Mouse (Mus musculus): ENCODE measurements at regions not wholly inside any gene's neighbourhood (a gene's known extent, or its start where the extent isn't known, plus 50 kb on each side); places are given as distances from the start of the nearest gene placed in this dataset.
"Not testable (repeated sequence)": the region's sequence is repeated elsewhere in the genome, so short reads cannot be mapped to it uniquely, and the experiment has no call there.

DNA sequence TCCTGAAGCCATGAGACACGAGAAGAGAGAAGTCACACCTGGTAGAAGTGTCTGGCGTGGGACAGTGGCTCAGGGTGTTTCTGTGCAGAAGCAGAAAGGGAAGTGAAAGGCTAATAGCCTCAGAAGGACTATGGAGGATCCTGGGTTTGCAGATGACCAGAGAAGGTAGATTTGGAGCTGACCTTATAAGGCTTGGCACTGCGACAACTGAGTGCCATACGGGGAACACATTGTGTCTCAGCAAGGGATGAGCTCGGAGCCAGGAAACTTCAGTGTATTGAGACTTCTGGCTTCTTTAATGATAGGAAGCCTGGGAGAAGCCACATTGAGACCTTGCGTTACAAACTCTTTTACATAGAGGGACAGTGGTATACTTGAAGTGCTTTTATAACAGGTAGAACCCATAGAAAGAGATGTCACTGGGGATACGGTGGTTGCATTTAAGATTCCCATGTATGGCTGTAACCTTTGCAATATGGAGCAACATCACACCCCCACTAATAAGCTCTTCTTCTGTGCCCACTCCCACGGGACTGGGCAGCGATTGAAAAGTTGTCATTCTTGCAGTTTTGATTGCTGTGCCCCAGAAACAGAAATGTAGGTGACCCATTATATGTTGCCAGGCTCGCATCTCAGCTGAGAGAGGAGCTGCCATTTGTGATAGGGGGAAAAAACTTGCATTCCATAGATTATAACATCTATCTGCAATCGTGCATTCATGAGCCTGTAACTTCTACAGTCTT lies 61.8 kb upstream of the Dync1i1 start:
- H3K36me3 ChIP-seq = no peaks in the 10 kb centered on the region
- H3K9me3 ChIP-seq = no peaks in the 10 kb centered on the region
- WGBS = 86% methylated on average over 11 of the region's 11 CpGs
- H3K27ac ChIP-seq = no peak overlapping the region
- no peaks in the 10 kb centered on the region for H3K27me3 ChIP-seq
- H3K9ac ChIP-seq = no peak overlapping the region
- H3K4me1 ChIP-seq = no peaks in the 10 kb centered on the region
- no peak for ATAC-seq (ENCODE audit: insufficient number of reproducible peaks, insufficient read depth, low FRiP score, low TSS enrichment, low read depth)
- no peak overlapping the region for H3K4me2 ChIP-seq
- H3K4me3 ChIP-seq = no peak overlapping the region

DNA sequence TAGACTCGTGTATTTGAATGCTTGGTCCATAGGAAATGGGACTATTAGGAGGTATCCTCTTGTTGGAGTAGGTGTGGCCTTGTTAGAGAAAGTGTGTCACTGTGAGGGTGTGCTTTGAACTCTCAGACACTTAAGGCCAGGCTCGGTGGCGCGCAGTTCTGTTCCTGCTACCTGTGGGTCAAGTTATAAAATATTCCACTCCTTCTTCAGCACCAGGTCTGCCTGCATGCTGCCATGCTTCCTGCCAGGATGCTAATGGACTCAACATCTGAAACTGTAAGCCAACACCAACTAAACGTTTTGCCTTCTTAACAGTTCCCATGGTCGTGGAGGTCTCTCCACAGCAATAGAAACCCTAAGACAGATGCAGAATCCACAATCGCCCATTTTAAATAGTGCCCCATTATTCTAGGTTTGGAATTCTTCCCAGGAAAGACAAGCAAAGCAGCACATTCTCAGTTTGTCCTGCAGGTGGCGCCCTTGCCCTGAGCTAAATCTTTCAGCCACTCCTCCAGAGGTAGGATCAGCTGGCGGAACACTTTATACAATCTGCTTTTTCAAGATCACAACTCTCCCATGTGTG lies 80.2 kb upstream of the Dync1i1 start:
- Histone ChIP-seq H3K36me3 (no peaks in the 10 kb centered on the region), H3K9ac (no peak overlapping the region), H3K27me3 (0 out of 2 replicates have a peak, but pooled peaks cover 5% of the 10 kb centered on the region), H3K27ac (no peak overlapping the region), H3K4me2 (no peak overlapping the region), H3K4me1 (no peaks in the 10 kb centered on the region), H3K4me3 (no peak overlapping the region), H3K9me3 (no peaks in the 10 kb centered on the region)
- WGBS = 26% methylated on average over 9 of the region's 9 CpGs
- ATAC-seq (ENCODE audit: insufficient number of reproducible peaks, insufficient read depth, low FRiP score, low TSS enrichment, low read depth) = no peak

DNA sequence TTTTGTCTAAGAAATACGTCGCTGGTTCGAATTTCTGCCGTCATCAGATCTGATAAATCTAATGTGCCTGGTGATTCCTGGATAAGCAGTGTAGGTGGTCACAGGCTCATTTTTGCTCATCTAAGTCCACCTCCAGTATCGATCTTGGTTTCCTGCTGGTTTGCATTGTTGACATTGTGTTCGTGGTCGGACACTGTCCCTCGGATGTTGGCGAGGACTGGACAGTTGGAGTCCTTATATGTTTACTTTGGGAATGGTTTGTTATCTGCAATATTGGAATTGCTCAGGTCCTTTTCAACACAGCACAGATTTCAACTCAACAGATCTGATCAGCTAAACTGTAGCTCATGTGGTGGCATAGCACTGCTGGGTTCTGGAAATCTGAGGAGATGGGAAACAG lies 91.2 kb upstream of the Dync1i1 start:
- Histone ChIP-seq H3K27me3 (no peaks in the 10 kb centered on the region), H3K36me3 (no peaks in the 10 kb centered on the region), H3K4me3 (no peak overlapping the region), H3K9me3 (no peaks in the 10 kb centered on the region), H3K9ac (no peak overlapping the region), H3K27ac (no peak overlapping the region), H3K4me2 (no peak overlapping the region), H3K4me1 (no peaks in the 10 kb centered on the region)
- WGBS = 79% methylated on average over 9 of the region's 9 CpGs
- ATAC-seq (ENCODE audit: insufficient number of reproducible peaks, insufficient read depth, low FRiP score, low TSS enrichment, low read depth) = no peak

DNA sequence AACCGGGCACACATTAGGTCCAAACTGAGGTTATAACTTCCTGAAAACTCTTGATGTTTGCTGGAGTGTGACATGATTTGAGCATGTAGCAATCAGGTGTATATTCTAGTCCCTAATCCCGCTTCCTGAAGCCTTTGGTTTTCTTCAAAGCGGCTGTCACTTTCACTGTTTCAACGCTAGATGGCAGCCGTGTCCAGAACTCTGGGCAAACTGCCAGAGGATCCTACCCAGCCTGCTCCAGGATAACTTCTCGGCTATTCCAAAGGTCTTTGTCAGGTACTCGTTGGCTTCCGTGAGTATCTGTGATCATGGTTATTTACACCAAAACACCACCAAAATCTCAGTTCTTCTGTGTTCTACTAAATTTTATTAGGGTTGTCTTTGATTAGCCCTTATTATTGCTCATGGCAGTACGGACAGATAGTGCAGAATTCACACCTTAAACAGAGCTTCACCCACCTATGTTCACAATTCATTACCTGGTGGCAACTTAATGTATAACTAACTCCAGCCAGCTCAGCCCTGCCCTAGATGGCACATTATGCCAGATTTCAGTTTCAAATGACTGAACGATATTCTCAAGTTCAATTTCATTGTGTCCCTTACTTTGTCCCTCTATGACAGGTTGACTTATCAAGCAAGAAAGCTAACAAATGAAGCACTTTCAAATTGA lies 92.3 kb upstream of the Dync1i1 start:
- Histone ChIP-seq H3K36me3 (no peaks in the 10 kb centered on the region), H3K27ac (no peak overlapping the region), H3K9me3 (0 out of 2 replicates have a peak, but pooled peaks cover 2% of the 10 kb centered on the region), H3K9ac (no peak overlapping the region), H3K4me2 (peak overlapping the region; percentile 25), H3K4me1 (no peaks in the 10 kb centered on the region), H3K4me3 (no peak overlapping the region), H3K27me3 (no peaks in the 10 kb centered on the region)
- ATAC-seq (ENCODE audit: insufficient number of reproducible peaks, insufficient read depth, low FRiP score, low TSS enrichment, low read depth) = no peak
- 21% methylated on average over 10 of the region's 10 CpGs for WGBS

DNA sequence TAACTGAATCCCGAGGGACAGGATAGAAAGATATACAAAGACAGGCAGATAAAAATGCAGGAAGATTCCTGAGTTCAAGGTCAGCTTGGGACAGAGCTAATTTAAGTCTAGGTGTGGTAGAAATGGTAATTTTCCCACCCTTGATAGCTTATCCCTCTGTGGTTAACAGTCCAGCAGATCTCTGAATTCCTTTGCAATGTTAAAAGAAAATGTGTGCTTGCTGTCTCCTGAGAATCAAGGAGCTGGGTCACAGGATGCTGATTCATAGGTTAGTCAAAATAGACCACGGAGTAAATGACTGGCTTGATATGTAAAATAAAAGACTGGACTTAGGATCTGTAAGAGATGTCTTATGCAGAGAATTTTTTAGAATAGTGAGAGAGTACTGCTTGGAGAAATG lies 101.4 kb upstream of the Dync1i1 start:
- Histone ChIP-seq H3K27ac (no peak overlapping the region), H3K36me3 (no peaks in the 10 kb centered on the region), H3K9ac (no peak overlapping the region), H3K4me2 (no peak overlapping the region), H3K9me3 (0 out of 2 replicates have a peak, but pooled peaks cover 9% of the 10 kb centered on the region), H3K4me1 (no peaks in the 10 kb centered on the region), H3K4me3 (no peak overlapping the region), H3K27me3 (no peaks in the 10 kb centered on the region)
- WGBS = 73% methylated on average over 2 of the region's 2 CpGs
- no peak for ATAC-seq (ENCODE audit: insufficient number of reproducible peaks, insufficient read depth, low FRiP score, low TSS enrichment, low read depth)

DNA sequence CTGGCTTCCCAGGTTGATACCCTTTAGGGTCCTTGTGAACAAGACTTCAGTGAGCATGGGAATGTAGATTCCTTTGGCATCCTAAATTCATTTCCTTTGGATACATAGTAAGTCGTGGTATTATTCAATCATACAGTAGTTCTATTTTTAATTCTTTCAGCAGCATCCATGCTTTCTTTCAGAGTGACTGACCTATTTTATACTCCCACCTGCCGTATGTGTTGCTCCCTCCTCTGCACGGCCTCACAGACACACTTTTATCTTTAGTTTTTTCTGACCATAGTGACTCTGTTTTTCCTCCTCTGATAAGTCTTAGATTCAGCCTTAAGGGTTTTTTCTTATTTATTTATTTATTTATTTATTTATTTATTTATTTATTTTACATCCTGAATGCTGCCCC lies 103.9 kb upstream of the Dync1i1 start:
- Histone ChIP-seq H3K4me3 (no peak overlapping the region), H3K9me3 (0 out of 2 replicates have a peak, but pooled peaks cover 4% of the 10 kb centered on the region), H3K27me3 (no peaks in the 10 kb centered on the region), H3K9ac (no peak overlapping the region), H3K4me1 (no peaks in the 10 kb centered on the region), H3K36me3 (no peaks in the 10 kb centered on the region), H3K4me2 (no peak overlapping the region), H3K27ac (no peak overlapping the region)
- ATAC-seq (ENCODE audit: insufficient number of reproducible peaks, insufficient read depth, low FRiP score, low TSS enrichment, low read depth) = no peak
- WGBS = 88% methylated on average over 3 of the region's 3 CpGs

DNA sequence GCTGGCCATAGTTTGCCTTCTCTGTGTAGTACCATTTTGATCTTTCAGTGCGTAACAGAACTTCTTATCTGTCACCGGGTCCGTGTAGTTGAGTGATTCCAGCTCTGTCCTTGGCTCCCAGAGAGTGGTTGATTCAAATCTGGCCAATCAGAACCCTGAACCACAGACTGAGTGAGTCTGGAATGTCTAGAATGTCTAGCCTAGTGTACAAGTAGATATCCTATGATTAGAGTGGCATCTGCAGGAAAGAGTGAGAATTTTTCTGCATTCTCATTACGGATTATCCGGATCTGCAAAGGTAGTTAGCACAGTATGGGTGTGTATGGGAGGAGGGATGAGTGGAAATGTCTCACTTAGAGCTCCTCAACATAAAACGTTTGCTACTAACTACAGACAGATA lies 97.9 kb upstream of the Pdk4 start:
- no peaks in the 10 kb centered on the region for H3K27me3 ChIP-seq
- H3K9me3 ChIP-seq = no peaks in the 10 kb centered on the region
- no peaks in the 10 kb centered on the region for H3K36me3 ChIP-seq
- no peak overlapping the region for H3K4me3 ChIP-seq
- H3K4me2 ChIP-seq = no peak overlapping the region
- H3K4me1 ChIP-seq = no peaks in the 10 kb centered on the region
- WGBS = 67% methylated on average over 6 of the region's 6 CpGs
- no peak for ATAC-seq (ENCODE audit: insufficient number of reproducible peaks, insufficient read depth, low FRiP score, low TSS enrichment, low read depth)
- no peak overlapping the region for H3K27ac ChIP-seq
- H3K9ac ChIP-seq = no peak overlapping the region

DNA sequence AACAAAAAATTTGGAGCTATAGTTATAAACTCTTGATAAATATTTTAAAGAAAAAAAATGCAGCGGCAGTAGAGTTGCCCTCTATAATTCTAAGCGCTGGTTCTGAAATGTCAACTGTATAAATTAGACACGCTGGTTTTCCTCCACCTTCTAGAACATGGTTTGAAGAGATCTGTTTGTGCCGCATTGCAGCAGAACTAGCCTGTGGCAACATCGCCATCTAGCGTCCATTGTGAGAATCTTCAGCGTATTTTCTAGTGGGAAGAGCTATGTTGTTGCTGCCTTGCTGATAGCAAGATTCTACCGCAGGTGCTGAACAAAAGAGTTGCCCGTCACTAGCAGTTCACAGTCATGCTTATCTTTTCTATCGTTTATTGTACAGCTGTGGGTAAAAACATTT lies 93.5 kb upstream of the Pdk4 start:
- peak; percentile 64; the same call in 1 of the 2 replicates for ATAC-seq (ENCODE audit: insufficient number of reproducible peaks, insufficient read depth, low FRiP score, low TSS enrichment, low read depth)
- no peaks in the 10 kb centered on the region for H3K27me3 ChIP-seq

DNA sequence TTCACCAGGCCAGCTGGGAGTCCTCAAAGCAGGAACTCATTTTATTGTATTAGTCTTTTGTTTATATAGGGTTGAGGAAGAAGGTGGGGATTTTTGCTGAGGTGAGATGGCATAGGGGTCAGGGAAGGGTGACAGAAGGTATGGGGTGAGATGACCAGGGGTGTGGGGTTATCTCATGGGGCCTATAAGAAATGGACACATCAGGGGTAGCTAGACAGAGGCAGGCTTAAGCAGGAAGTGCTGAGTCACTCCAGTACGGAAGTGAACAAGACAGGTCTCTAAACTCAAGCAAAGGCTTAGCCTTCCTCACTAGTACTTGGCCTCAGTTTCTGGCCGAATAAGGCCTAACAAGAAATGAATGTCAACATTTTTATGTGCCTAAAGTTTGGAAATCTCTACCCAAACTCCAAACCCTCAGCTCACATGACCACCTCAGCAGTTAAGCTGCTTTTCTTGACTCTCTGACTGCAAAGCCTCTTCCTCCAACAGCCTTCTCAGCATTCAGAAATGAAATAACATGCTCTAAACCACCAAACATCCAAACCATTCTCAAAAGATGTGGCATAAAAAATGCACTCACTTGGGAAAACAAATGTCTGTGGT lies 86.9 kb upstream of the Pdk4 start:
- no peaks in the 10 kb centered on the region for H3K4me1 ChIP-seq
- H3K27ac ChIP-seq = no peak overlapping the region
- H3K36me3 ChIP-seq = no peaks in the 10 kb centered on the region
- H3K4me2 ChIP-seq = no peak overlapping the region
- no peaks in the 10 kb centered on the region for H3K27me3 ChIP-seq
- ATAC-seq (ENCODE audit: insufficient number of reproducible peaks, insufficient read depth, low FRiP score, low TSS enrichment, low read depth) = no peak
- WGBS = 85% methylated on average over 2 of the region's 2 CpGs
- H3K9me3 ChIP-seq = no peaks in the 10 kb centered on the region
- H3K9ac ChIP-seq = no peak overlapping the region
- H3K4me3 ChIP-seq = no peak overlapping the region

More for the DNA sequence above, 93.5 kb upstream of the Pdk4 start:
- no peak overlapping the region for H3K4me2 ChIP-seq
- H3K4me1 ChIP-seq = no peaks in the 10 kb centered on the region
- no peak overlapping the region for H3K27ac ChIP-seq
- no peaks in the 10 kb centered on the region for H3K36me3 ChIP-seq
- no peak overlapping the region for H3K4me3 ChIP-seq
- WGBS = 5% methylated on average over 10 of the region's 10 CpGs
- H3K9ac ChIP-seq = no peak overlapping the region
- H3K9me3 ChIP-seq = no peaks in the 10 kb centered on the region

DNA sequence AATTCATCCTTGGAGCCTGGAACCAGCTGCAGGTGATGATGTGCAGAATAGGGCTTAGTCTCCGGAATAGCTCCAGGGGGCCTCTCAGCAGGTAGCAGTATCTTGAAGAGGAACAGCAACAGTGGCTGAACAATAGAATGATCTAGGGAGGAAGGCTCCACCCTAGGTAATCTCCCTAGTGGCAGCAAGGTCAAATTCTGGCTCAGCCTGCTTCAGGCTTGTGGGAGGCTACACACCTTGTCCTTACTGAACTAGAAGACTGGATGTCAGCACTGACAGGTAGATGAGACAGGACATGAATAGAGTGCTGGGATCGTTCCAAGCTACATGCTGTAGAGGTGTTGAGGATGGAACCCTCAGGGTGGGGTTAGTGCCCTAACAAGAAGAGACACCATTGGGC lies 80.8 kb upstream of the Pdk4 start:
- not testable (repeated sequence) for H3K27me3 ChIP-seq; H3K9ac ChIP-seq; H3K9me3 ChIP-seq; H3K4me3 ChIP-seq; H3K27ac ChIP-seq; H3K4me1 ChIP-seq; H3K4me2 ChIP-seq; H3K36me3 ChIP-seq; ATAC-seq (ENCODE audit: insufficient number of reproducible peaks, insufficient read depth, low FRiP score, low TSS enrichment, low read depth)
- WGBS = 86% methylated on average over 2 of the region's 2 CpGs

DNA sequence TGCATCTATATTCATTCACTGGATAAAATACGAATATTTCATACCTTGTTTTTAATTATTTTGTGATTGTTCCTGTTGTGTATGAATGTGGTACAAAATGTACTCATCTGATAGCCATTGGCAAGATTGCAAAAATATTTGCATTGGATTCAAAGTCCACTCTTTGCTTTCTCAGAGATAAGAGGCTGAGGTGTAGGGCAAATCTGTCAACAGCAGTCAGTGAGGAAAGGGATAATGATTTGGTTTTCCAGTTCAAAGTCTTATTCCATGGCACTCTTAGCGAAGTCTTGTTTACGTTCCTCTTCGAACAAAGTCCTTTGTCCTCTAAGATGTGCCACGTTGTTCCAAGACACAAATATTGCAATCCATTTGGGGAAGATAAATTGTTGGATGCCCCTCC lies 70.5 kb upstream of the Pdk4 start:
- Histone ChIP-seq H3K4me1 (no peaks in the 10 kb centered on the region), H3K9me3 (no peaks in the 10 kb centered on the region), H3K27ac (no peak overlapping the region), H3K27me3 (no peaks in the 10 kb centered on the region), H3K4me2 (no peak overlapping the region), H3K36me3 (no peaks in the 10 kb centered on the region), H3K9ac (no peak overlapping the region), H3K4me3 (no peak overlapping the region)
- ATAC-seq (ENCODE audit: insufficient number of reproducible peaks, insufficient read depth, low FRiP score, low TSS enrichment, low read depth) = no peak
- WGBS = 83% methylated on average over 5 of the region's 5 CpGs

DNA sequence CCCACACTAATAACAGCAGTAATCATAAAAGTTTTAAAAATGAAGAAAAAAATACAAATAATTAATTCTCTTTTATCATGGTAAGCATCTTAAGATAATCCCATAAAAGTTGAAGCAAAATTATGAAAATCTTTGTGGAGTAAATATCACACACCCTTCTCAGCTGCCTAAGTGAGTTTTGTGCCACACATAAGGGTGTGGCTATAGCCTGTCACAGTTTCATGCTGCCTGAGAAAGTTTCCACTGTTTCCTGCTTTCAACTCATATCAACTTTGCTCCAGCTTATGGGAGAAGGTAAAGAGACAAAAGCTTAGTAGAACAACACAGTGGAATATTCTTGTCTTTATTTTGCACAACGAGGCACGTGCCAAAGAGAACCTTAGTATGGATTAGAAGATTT lies 68.9 kb upstream of the Pdk4 start:
- Histone ChIP-seq H3K9ac (no peak overlapping the region), H3K27me3 (no peaks in the 10 kb centered on the region), H3K36me3 (no peaks in the 10 kb centered on the region), H3K9me3 (no peaks in the 10 kb centered on the region), H3K4me2 (no peak overlapping the region), H3K27ac (no peak overlapping the region), H3K4me1 (no peaks in the 10 kb centered on the region), H3K4me3 (no peak overlapping the region)
- ATAC-seq (ENCODE audit: insufficient number of reproducible peaks, insufficient read depth, low FRiP score, low TSS enrichment, low read depth) = no peak
- 78% methylated on average over 2 of the region's 2 CpGs for WGBS

All from embryonic facial prominence, embryonic 13.5 days (tissue).